Mouse (Mus musculus) heart, adult 2 months (tissue): ENCODE data around the gene AC124108.1. TPM values are rescaled to one million over a fixed set of nuclear protein-coding genes. Genes with fewer than 3 reads are reported as not detected.

Experiments
- DNase-seq, 2 experiments: peaks; one replicate each; pipeline ENCODE4 v3.0.0; 2021
- H3K27ac ChIP-seq: fragments of 200-600 bp; 2 replicates; pipeline ENCODE4 v1.8.1; 2022
- H3K27me3 ChIP-seq: fragments of 200-500 bp; 2 replicates; pipeline ENCODE4 v1.6.1; 2012; ENCODE audit warnings: mild to moderate bottlenecking, low read length, inconsistent platforms, mixed read lengths; ENCODE audit not compliant: control insufficient read depth, insufficient read depth
- H3K36me3 ChIP-seq: fragments of 200-500 bp; 2 replicates; pipeline ENCODE4 v1.6.1; 2012; ENCODE audit warnings: low read length, inconsistent platforms; ENCODE audit not compliant: control insufficient read depth, insufficient read depth
- H3K4me1 ChIP-seq: fragments of 200-500 bp; 2 replicates; pipeline ENCODE4 v1.6.1; 2011; ENCODE audit warnings: low read length; ENCODE audit not compliant: control insufficient read depth, insufficient read depth
- H3K4me3 ChIP-seq: fragments of 200-600 bp; 2 replicates; pipeline ENCODE4 v1.8.1; 2022
- H3K79me2 ChIP-seq: fragments of 200-500 bp; replicated peaks from 2 replicates; pipeline ENCODE4 v1.6.1; 2012; ENCODE audit warnings: mild to moderate bottlenecking, inconsistent platforms, low read length, moderate library complexity, mixed read lengths; ENCODE audit not compliant: control insufficient read depth, insufficient read depth
- H3K9ac ChIP-seq: fragments of 200-500 bp; 2 replicates; pipeline ENCODE4 v1.6.1; 2012; ENCODE audit warnings: low read depth, mild to moderate bottlenecking, control low read depth, inconsistent platforms, low read length, mixed read lengths
- CTCF ChIP-seq: fragments of 200-600 bp; IDR thresholded peaks from 2 replicates; pipeline ENCODE4 v1.8.1; 2022; ENCODE audit warnings: antibody characterized with exemption, mild to moderate bottlenecking, moderate library complexity
- EP300 ChIP-seq: fragments of 200-500 bp; IDR thresholded peaks from 2 replicates; pipeline ENCODE4 v1.6.1; 2011; ENCODE audit warnings: low read depth, low read length, control low read depth; ENCODE audit not compliant: insufficient read depth
- POLR2A ChIP-seq: fragments of 200-500 bp; IDR thresholded peaks from 2 replicates; pipeline ENCODE4 v1.6.1; 2011; ENCODE audit warnings: mild to moderate bottlenecking, low read depth, low read length, control low read depth; ENCODE audit not compliant: insufficient read depth
- WGBS: fragments of 180-500 bp; shearing (Covaris S2); methylation state at CpG from one replicate; pipeline ENCODE4 v1.1.7; 2018; 5-methylcytosine and 5-hydroxymethylcytosine counted together
- intact Hi-C: fragments of 180-260 bp; cut with DNase I; formaldehyde crosslinking; loops from one replicate; pipeline ENCODE4 v1.15.1; 2025
- polyA plus RNA-seq: library from polyadenylated mRNA; depleted of rRNA; stranded (reverse); fragments of >200 nt; gene quantifications from 2 replicates; pipeline ENCODE4 v1.2.3, GENCODE M21; 2012
- total RNA-seq, 2 experiments: library from RNA; stranded (reverse); gene quantifications; 2 replicates each; pipeline ENCODE4 v1.2.3; 2021

AC124108.1 gene
- total and polyA plus RNA-seq, 3 experiments: 0.05 to 0.06 TPM; not detected in 1

GRCm38 (mm10) chr1:132171619-132172018, 19.6 kb upstream of the AC124108.1 start:
- Histone ChIP-seq H3K27me3 (no peaks in the 10 kb centered on the region; the same call in 1 of the 2 replicates), H3K4me3 (no peak overlapping the region), H3K27ac (no peak overlapping the region), H3K36me3 (no peaks in the 10 kb centered on the region), H3K9ac (no peak overlapping the region), H3K79me2 (no peaks in the 10 kb centered on the region), H3K4me1 (no peaks in the 10 kb centered on the region)
- 33% methylated on average over 1 of the region's 2 CpGs for WGBS
- intact Hi-C loops: no loop called here
- DNase-seq: no peak
- no peak for TF ChIP-seq CTCF
- TF ChIP-seq POLR2A: no peak
- TF ChIP-seq EP300: no peak

GRCm38 (mm10) chr1:132186303-132186702, 5.0 kb upstream of the AC124108.1 start:
- intact Hi-C loops: no loop called here
- Histone ChIP-seq H3K27me3 (peaks cover 13% of the 10 kb centered on the region), H3K4me3 (no peak overlapping the region), H3K27ac (no peak overlapping the region), H3K36me3 (no peaks in the 10 kb centered on the region), H3K79me2 (no peaks in the 10 kb centered on the region), H3K9ac (no peak overlapping the region), H3K4me1 (no peaks in the 10 kb centered on the region)
- DNase-seq: no peak
- WGBS: 74% methylated on average over 4 of the region's 4 CpGs
- TF ChIP-seq POLR2A: no peak
- no peak for TF ChIP-seq EP300
- TF ChIP-seq CTCF: no peak

DNA sequence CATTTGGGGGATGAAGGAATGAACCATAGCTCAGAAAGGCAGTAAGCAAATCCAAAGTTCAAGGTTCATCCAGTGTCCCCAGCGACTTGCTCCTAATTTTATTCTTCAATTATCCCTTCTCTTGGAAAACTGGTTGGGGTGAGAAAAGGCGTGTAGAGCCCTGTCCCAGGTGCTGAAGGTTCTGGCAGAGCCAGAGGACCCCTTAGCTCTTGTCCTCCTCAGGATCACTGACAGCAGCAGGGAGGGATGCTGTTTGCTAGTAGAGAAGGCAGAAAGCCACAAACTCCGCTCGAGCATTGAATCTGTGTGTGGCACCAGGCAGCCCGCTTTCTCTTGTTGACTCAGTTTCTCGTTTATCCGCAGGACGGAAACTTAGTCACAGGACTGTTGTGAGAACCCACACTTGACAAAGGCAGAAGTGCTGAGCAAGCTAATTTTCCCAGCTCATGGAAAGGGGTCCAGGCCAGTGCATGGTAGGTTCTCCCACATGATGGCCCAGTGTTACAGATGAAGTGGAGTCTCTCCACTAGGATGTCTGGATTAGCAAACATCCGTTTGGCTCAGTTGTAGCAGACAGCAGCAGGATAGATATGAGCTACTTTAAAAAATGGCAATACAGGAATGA, 2.7 kb upstream of the AC124108.1 start:
- peaks cover 25% of the 10 kb centered on the region for H3K27me3 ChIP-seq
- H3K79me2 ChIP-seq: no peaks in the 10 kb centered on the region
- intact Hi-C loops: no loop called here
- H3K4me1 ChIP-seq: no peaks in the 10 kb centered on the region
- no peak overlapping the region for H3K9ac ChIP-seq
- WGBS: 33% methylated on average over 9 of the region's 9 CpGs
- no peak overlapping the region for H3K27ac ChIP-seq
- DNase-seq: no peak
- TF ChIP-seq EP300 (no peak), CTCF (no peak), POLR2A (no peak)
- H3K4me3 ChIP-seq: no peak overlapping the region
- no peaks in the 10 kb centered on the region for H3K36me3 ChIP-seq

- Histone ChIP-seq H3K36me3 (no peaks in the 10 kb centered on the region), H3K4me1 (no peaks in the 10 kb centered on the region), H3K79me2 (no peaks in the 10 kb centered on the region), H3K4me3 (no peak overlapping the region), H3K27ac (no peak overlapping the region), H3K9ac (no peak overlapping the region), H3K27me3 (peaks cover 25% of the 10 kb centered on the region)
- 36% methylated on average over 4 of the region's 4 CpGs for WGBS
- no peak for TF ChIP-seq POLR2A
- no peak for TF ChIP-seq CTCF
- TF ChIP-seq EP300: no peak
- DNase-seq: no peak
- intact Hi-C loops: no loop called here
Measured at GRCm38 (mm10) chr1:132189231-132189630, 2.0 kb upstream of the AC124108.1 start.

DNA sequence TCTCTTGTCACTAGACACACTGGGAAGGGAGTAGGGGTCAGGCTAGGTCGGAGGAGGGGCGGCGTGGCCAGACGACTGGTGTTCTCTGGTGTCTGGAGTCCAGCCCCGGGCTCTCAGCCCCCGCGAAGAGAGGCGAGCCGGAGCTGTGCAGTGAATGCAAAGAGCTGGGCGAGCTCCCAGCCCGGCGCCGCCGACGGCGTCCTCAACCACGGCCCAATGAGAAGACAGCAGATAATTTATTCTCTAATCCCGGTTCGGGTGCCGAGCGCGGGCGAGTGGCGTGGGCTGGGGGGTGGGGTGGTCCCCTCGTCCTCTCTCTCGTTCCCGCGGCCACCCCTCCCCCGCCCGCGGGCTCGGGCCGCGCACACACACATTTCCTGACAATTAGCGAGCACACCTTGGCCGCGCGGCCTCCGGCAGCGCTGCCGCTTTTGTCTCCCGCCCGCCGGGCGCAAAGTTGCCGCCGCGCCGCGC, 1.2 kb upstream of the AC124108.1 start:
- H3K4me3 ChIP-seq: peak overlapping the region; percentile 33
- intact Hi-C loops: no loop called here
- 1% methylated on average over 40 of the region's 50 CpGs for WGBS
- no peaks in the 10 kb centered on the region for H3K36me3 ChIP-seq
- H3K79me2 ChIP-seq: no peaks in the 10 kb centered on the region
- TF ChIP-seq EP300: no peak
- no peak for TF ChIP-seq POLR2A
- no peak for TF ChIP-seq CTCF
- DNase-seq: no peak
- H3K27ac ChIP-seq: no peak overlapping the region
- peaks cover 25% of the 10 kb centered on the region for H3K27me3 ChIP-seq
- no peaks in the 10 kb centered on the region for H3K4me1 ChIP-seq
- H3K9ac ChIP-seq: no peak overlapping the region

GRCm38 (mm10) chr1:132190621-132191092, 600 bp upstream of the AC124108.1 start:
- under 1% methylated on average over 60 of the region's 62 CpGs for WGBS
- no peaks in the 10 kb centered on the region for H3K4me1 ChIP-seq
- no peak overlapping the region for H3K27ac ChIP-seq
- H3K4me3 ChIP-seq: peak overlapping the region; percentile 41
- no peaks in the 10 kb centered on the region for H3K36me3 ChIP-seq
- TF ChIP-seq POLR2A: no peak
- TF ChIP-seq EP300: no peak
- no peak for TF ChIP-seq CTCF
- H3K79me2 ChIP-seq: no peaks in the 10 kb centered on the region
- no peak overlapping the region for H3K9ac ChIP-seq
- intact Hi-C loops: no loop called here
- no peak for DNase-seq
- peaks cover 25% of the 10 kb centered on the region for H3K27me3 ChIP-seq
